Mouse (Mus musculus) limb, embryonic 14.5 days (tissue): ENCODE data around the gene Dock6. TPM values are rescaled to one million over a fixed set of nuclear protein-coding genes. Genes with fewer than 3 reads are reported as not detected.

Experiments
- ATAC-seq: fragments of 200-750 bp; cut with Nextera tagmentation; 2 replicates; pipeline ENCODE4 v1.8.0; 2017; ENCODE audit warnings: low read depth, moderate number of reproducible peaks, moderate TSS enrichment; ENCODE audit not compliant: low FRiP score
- DNase-seq: peaks from one replicate; pipeline ENCODE4 v3.0.0-alpha.2; 2015; ENCODE audit warnings: low spot score
- H3K27ac ChIP-seq: fragments of 300-500 bp; sonication (generic); replicated peaks from 2 replicates; pipeline ENCODE4 v1.5.1; 2014; ENCODE audit warnings: low read depth, mild to moderate bottlenecking, low read length, moderate library complexity, mixed read lengths
- H3K27me3 ChIP-seq: fragments of 300-500 bp; sonication (generic); 2 replicates; pipeline ENCODE4 v1.6.1; 2014; ENCODE audit warnings: low read length, mixed read lengths; ENCODE audit not compliant: control insufficient read depth, insufficient read depth
- H3K36me3 ChIP-seq: fragments of 300-500 bp; sonication (generic); 2 replicates; pipeline ENCODE4 v1.6.1; 2014; ENCODE audit warnings: mild to moderate bottlenecking, low read length, moderate library complexity, mixed read lengths; ENCODE audit not compliant: control insufficient read depth, insufficient read depth
- H3K4me1 ChIP-seq: fragments of 300-500 bp; sonication (generic); 2 replicates; pipeline ENCODE4 v1.6.1; 2014; ENCODE audit warnings: antibody characterized with exemption, low read length, mixed read lengths; ENCODE audit not compliant: control insufficient read depth, insufficient read depth
- H3K4me2 ChIP-seq: fragments of 300-500 bp; sonication (generic); replicated peaks from 2 replicates; pipeline ENCODE4 v1.6.1; 2014; ENCODE audit warnings: low read depth, mild to moderate bottlenecking, low read length, moderate library complexity; ENCODE audit not compliant: severe bottlenecking
- H3K4me3 ChIP-seq: fragments of 300-500 bp; sonication (generic); replicated peaks from 2 replicates; pipeline ENCODE4 v1.5.1; 2014; ENCODE audit warnings: low read length
- H3K9ac ChIP-seq: fragments of 300-500 bp; sonication (generic); 2 replicates; pipeline ENCODE4 v1.6.1; 2014; ENCODE audit warnings: mild to moderate bottlenecking, low read depth, low read length, moderate library complexity; ENCODE audit not compliant: severe bottlenecking
- H3K9me3 ChIP-seq: fragments of 300-500 bp; sonication (generic); 2 replicates; pipeline ENCODE4 v1.6.1; 2016; ENCODE audit warnings: low read length; ENCODE audit not compliant: control insufficient read depth
- POLR2A ChIP-seq: fragments of 200-500 bp; IDR thresholded peaks from 2 replicates; pipeline ENCODE4 v1.8.0; 2012; ENCODE audit warnings: inconsistent platforms, mild to moderate bottlenecking, moderate library complexity, borderline replicate concordance; ENCODE audit not compliant: insufficient read depth, insufficient read length; ENCODE audit errors: extremely low read depth
- WGBS: fragments of 180-500 bp; shearing (Covaris S2); extraction: QIAGEN DNeasy Blood & Tissue Kit; methylation state at CpG from one replicate; pipeline ENCODE4 v1.1.7; 2014; 5-methylcytosine and 5-hydroxymethylcytosine counted together
- polyA plus RNA-seq, 2 experiments: library from polyadenylated mRNA; depleted of rRNA in 1 of 2; stranded (reverse) in 1 of 2; unstranded in 1 of 2; fragments of >200 nt; fragmentation: Nextera tagmentation in 1 of 2; extraction: Ambion mirVana in 1 of 2; gene quantifications; 2 replicates each; pipeline versions ENCODE4 v1.2.1 to v1.2.3; 2012 to 2014

Gene Dock6
- polyA plus RNA-seq, 2 experiments, result 31.6 to 155 TPM

GRCm38 (mm10) chr9:21853961-21854360 is 1.5 kb upstream of the Dock6 start:
- H3K9ac ChIP-seq, result no peak overlapping the region
- H3K9me3 ChIP-seq, result no peaks in the 10 kb centered on the region
- no peak overlapping the region for H3K4me3 ChIP-seq
- DNase-seq (no peak), ATAC-seq (no peak)
- no peak overlapping the region for H3K27ac ChIP-seq
- no peaks in the 10 kb centered on the region for H3K36me3 ChIP-seq
- H3K4me1 ChIP-seq, result peaks cover 5% of the 10 kb centered on the region; the same call in 1 of the 2 replicates
- WGBS, result 75% methylated on average over 5 of the region's 5 CpGs
- H3K4me2 ChIP-seq, result no peak overlapping the region
- TF ChIP-seq POLR2A, result no peak
- no peaks in the 10 kb centered on the region for H3K27me3 ChIP-seq

DNA sequence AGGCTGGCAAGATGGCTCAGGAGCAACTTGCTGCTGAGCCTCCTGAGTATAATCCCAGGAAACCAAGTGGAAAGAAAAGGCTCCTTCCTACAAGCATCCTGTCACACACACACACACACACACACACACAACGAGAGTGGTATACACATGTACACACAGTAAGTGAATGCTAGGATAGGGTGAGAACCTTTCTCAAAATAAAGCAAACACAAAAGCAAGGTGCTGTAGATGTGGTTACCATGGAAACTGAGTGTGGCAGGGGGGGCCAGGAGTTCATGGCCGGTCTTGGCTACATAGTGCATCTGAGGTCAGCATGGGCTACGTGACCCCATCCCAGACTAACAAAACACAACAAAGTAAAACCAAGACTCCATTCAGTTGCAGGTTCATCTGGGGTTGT is 1.4 kb downstream of the Dock6 start:
- H3K36me3 ChIP-seq, result 0 out of 2 replicates have a peak, but pooled peaks cover under 1% of the 10 kb centered on the region
- ATAC-seq, result no peak
- H3K27ac ChIP-seq, result no peak overlapping the region
- H3K27me3 ChIP-seq, result no peaks in the 10 kb centered on the region
- no peak for DNase-seq
- H3K4me2 ChIP-seq, result peak overlapping the region; percentile 79
- peak overlapping the region; percentile 83; the same call in 1 of the 2 replicates for H3K4me3 ChIP-seq
- whole genome bisulfite sequencing, result 64% methylated on average over 3 of the region's 3 CpGs
- no peak overlapping the region for H3K9ac ChIP-seq
- H3K4me1 ChIP-seq, result peaks cover 26% of the 10 kb centered on the region
- H3K9me3 ChIP-seq, result no peaks in the 10 kb centered on the region
- TF ChIP-seq POLR2A, result no peak

DNA sequence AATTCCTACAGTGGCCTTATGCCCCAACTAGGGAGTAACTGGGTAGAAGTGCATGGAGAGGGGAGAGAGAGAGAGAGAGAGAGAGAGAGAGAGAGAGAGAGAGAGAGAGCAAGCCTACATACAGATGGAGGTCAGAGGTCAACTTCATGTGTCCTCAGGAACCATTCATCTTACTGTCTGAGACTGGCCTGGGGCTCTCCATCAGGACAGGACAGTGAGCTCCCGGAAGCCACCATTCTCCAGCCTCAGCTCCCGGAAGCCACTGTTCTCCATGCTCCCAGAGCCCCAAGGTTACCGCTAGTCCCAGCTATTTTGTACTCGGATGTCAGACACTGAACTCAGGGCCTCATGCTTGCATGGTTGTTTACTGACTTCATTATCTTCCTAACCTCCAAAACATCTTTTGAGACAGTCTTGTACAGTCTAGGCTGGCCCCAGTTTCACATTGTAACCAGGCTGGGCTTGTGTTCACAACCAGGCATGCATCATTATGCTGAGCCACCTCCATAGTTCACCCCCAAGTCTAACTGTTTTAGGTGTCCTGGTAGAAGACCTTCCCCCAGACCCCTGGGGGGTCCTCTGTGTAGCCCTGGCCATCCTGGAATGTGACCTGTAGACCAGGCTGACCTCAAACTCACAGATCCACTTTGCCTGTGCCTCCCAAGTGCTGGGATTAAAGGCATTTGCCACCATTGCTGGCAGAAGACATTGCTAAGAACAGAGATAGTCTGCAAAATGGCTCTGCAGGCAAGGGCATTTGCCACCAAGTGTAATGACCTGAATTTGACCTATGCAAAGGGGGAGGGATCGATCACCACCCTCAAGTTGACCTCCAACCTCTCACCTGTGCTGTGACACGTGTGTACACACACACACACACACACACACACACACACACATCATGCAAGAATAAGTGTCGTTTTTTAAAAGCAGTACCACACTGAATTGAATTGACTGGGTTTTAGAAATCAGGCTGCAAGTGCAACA is 2.5 kb downstream of the Dock6 start:
- H3K27me3 ChIP-seq, result no peaks in the 10 kb centered on the region
- H3K27ac ChIP-seq, result no peak overlapping the region; the same call in 1 of the 2 replicates
- 64% methylated on average over 7 of the region's 7 CpGs for WGBS
- no peak for ATAC-seq
- H3K9me3 ChIP-seq, result no peaks in the 10 kb centered on the region
- TF ChIP-seq POLR2A, result no peak
- H3K4me3 ChIP-seq, result no peak overlapping the region
- H3K4me2 ChIP-seq, result no peak overlapping the region
- no peak for DNase-seq
- no peak overlapping the region for H3K9ac ChIP-seq
- H3K4me1 ChIP-seq, result peaks cover 31% of the 10 kb centered on the region
- peaks cover 11% of the 10 kb centered on the region for H3K36me3 ChIP-seq

GRCm38 (mm10) chr9:21847926-21848325 is 4.5 kb downstream of the Dock6 start:
- TF ChIP-seq POLR2A, result no peak
- Histone ChIP-seq H3K4me1 (peaks cover 31% of the 10 kb centered on the region), H3K4me2 (peak overlapping the region; percentile 45), H3K36me3 (peaks cover 27% of the 10 kb centered on the region), H3K9ac (no peak overlapping the region), H3K9me3 (no peaks in the 10 kb centered on the region), H3K4me3 (no peak overlapping the region), H3K27ac (peak overlapping the region; percentile 75; the same call in 1 of the 2 replicates), H3K27me3 (no peaks in the 10 kb centered on the region)
- 21% methylated on average over 10 of the region's 10 CpGs for WGBS
- ATAC-seq (no peak), DNase-seq (no peak)

- Histone ChIP-seq H3K36me3 (peaks cover 32% of the 10 kb centered on the region), H3K4me2 (peak overlapping the region; percentile 45), H3K27me3 (no peaks in the 10 kb centered on the region), H3K4me3 (no peak overlapping the region), H3K9me3 (no peaks in the 10 kb centered on the region), H3K4me1 (peaks cover 31% of the 10 kb centered on the region), H3K27ac (peak overlapping the region; percentile 75), H3K9ac (peak overlapping the region; percentile 49)
- DNase-seq (no peak), ATAC-seq (no peak; the same call in 1 of the 2 replicates)
- TF ChIP-seq POLR2A, result no peak
- WGBS, result 9% methylated on average over 3 of the region's 3 CpGs
Observed at GRCm38 (mm10) chr9:21847425-21847824, 5.0 kb downstream of the Dock6 start.
